Mouse (Mus musculus) heart, adult 9 months (tissue): ENCODE measurements around the gene Moap1.

Experiments used
- DNase-seq, 2 experiments: peaks; one replicate each; pipeline ENCODE4 v3.0.0; 2022; ENCODE audit warnings: low spot score in 2 of 2

Moap1 gene

GRCm38 (mm10) chr12:102742056-102742455, 1.4 kb downstream of the Moap1 start:
- DNase-seq, result no peak

- no peak for DNase-seq
Measured at GRCm38 (mm10) chr12:102740285-102740684, 3.2 kb downstream of the Moap1 start.

- DNase-seq, result no peak
Measured at GRCm38 (mm10) chr12:102739096-102739495, 4.4 kb downstream of the Moap1 start.

- DNase-seq, result peak in 1 of 2 experiments; percentile 20
Measured at GRCm38 (mm10) chr12:102733381-102733780, 10.1 kb downstream of the Moap1 start.

GRCm38 (mm10) chr12:102730798-102731619, 12.5 kb downstream of the Moap1 start:
- no peak for DNase-seq

GRCm38 (mm10) chr12:102729855-102730797, 13.3 kb downstream of the Moap1 start:
- no peak for DNase-seq

- DNase-seq, result no peak
Measured at GRCm38 (mm10) chr12:102725761-102726175, 17.7 kb downstream of the Moap1 start.

- no peak for DNase-seq
Measured at GRCm38 (mm10) chr12:102725146-102725545, 18.3 kb downstream of the Moap1 start.

- DNase-seq, result no peak
Measured at GRCm38 (mm10) chr12:102723861-102724260, 19.6 kb downstream of the Moap1 start.

- no peak for DNase-seq
Measured at GRCm38 (mm10) chr12:102722966-102723365, 20.5 kb downstream of the Moap1 start.

- DNase-seq, result no peak
Measured at GRCm38 (mm10) chr12:102722451-102722850, 21.0 kb downstream of the Moap1 start.

- no peak for DNase-seq
Measured at GRCm38 (mm10) chr12:102719552-102720315, 23.7 kb downstream of the Moap1 start.

- DNase-seq, result no peak
Measured at GRCm38 (mm10) chr12:102714654-102715395, 28.6 kb downstream of the Moap1 start.

- no peak for DNase-seq
Measured at GRCm38 (mm10) chr12:102714116-102714515, 29.3 kb downstream of the Moap1 start.

GRCm38 (mm10) chr12:102713153-102713865, 30.2 kb downstream of the Moap1 start:
- no peak for DNase-seq

GRCm38 (mm10) chr12:102710851-102711375, 32.5 kb downstream of the Moap1 start:
- DNase-seq, result no peak

GRCm38 (mm10) chr12:102709896-102710295, 33.6 kb downstream of the Moap1 start:
- DNase-seq, result no peak

GRCm38 (mm10) chr12:102708220-102708619, 35.2 kb downstream of the Moap1 start:
- no peak for DNase-seq

GRCm38 (mm10) chr12:102706833-102707463, 36.5 kb downstream of the Moap1 start:
- DNase-seq, result no peak
